Mouse (Mus musculus) intestine, embryonic 15.5 days (tissue): ENCODE results near the gene Syt12. TPM values are rescaled to one million over a fixed set of nuclear protein-coding genes. Genes with fewer than 3 reads are reported as not detected.

Source experiments
- ATAC-seq: fragments of 200-750 bp; cut with Nextera tagmentation; 2 replicates; pipeline ENCODE4 v1.8.0; 2017; ENCODE audit warnings: moderate TSS enrichment, moderate library complexity
- H3K27ac ChIP-seq: fragments of 300-500 bp; sonication (generic); 2 replicates; pipeline ENCODE4 v1.5.1; 2015; ENCODE audit warnings: mild to moderate bottlenecking, inconsistent platforms
- H3K27me3 ChIP-seq: fragments of 300-500 bp; sonication (generic); replicated peaks from 2 replicates; pipeline ENCODE4 v1.6.1; 2015; ENCODE audit warnings: inconsistent platforms
- H3K36me3 ChIP-seq: fragments of 300-500 bp; sonication (generic); 2 replicates; pipeline ENCODE4 v1.6.1; 2015; ENCODE audit warnings: inconsistent platforms
- H3K4me1 ChIP-seq: fragments of 300-500 bp; sonication (generic); replicated peaks from 2 replicates; pipeline ENCODE4 v1.6.1; 2015; ENCODE audit warnings: inconsistent platforms
- H3K4me2 ChIP-seq: fragments of 300-500 bp; sonication (generic); replicated peaks from 2 replicates; pipeline ENCODE4 v1.6.1; 2015; ENCODE audit warnings: mild to moderate bottlenecking, inconsistent platforms
- H3K4me3 ChIP-seq: fragments of 300-500 bp; sonication (generic); replicated peaks from 2 replicates; pipeline ENCODE4 v1.5.1; 2015; ENCODE audit warnings: inconsistent platforms
- H3K9ac ChIP-seq: fragments of 300-500 bp; sonication (generic); 2 replicates; pipeline ENCODE4 v1.6.1; 2015; ENCODE audit warnings: inconsistent platforms
- H3K9me3 ChIP-seq: fragments of 300-500 bp; sonication (generic); 2 replicates; pipeline ENCODE4 v1.6.1; 2016; ENCODE audit warnings: inconsistent platforms
- WGBS: fragments of 180-500 bp; shearing (Covaris S2); methylation state at CpG from one replicate; pipeline ENCODE4 v1.1.7; 2015; 5-methylcytosine and 5-hydroxymethylcytosine counted together
- polyA plus RNA-seq: library from polyadenylated mRNA; unstranded; fragments of >200 nt; fragmentation: Nextera tagmentation; extraction: Ambion mirVana; gene quantifications from 2 replicates; pipeline ENCODE4 v1.2.1, GENCODE M21; 2015

Gene Syt12
- polyA plus RNA-seq, 1 experiment from 2014 or later = 0.46 TPM

DNA sequence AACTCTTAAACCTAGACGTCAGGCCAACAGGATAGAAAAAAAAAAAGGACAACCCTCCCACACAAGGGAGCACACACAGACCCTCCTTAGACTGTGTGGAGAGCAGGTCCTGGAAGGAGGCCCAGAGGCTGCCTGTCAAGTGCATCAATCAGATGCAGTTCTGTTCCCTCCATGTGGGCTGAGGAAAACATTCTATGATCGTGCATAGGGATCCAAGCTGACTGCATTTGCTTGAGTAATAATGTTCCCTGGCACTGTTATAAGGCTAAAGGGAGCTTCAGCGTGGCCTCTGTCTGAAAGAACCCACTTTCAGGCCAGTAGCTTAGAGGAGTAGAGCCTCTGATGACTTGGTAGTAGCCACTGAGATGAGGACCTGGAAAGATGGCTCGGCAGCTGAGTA lies 24.7 kb downstream of the Syt12 start:
- Histone ChIP-seq H3K27me3 (no peaks in the 10 kb centered on the region), H3K4me2 (no peak overlapping the region), H3K36me3 (no peaks in the 10 kb centered on the region), H3K27ac (no peak overlapping the region), H3K4me1 (0 out of 2 replicates have a peak, but pooled peaks cover 4% of the 10 kb centered on the region), H3K9me3 (no peaks in the 10 kb centered on the region), H3K4me3 (no peak overlapping the region), H3K9ac (no peak overlapping the region)
- 51% methylated on average over 4 of the region's 4 CpGs for WGBS
- no peak for ATAC-seq

DNA sequence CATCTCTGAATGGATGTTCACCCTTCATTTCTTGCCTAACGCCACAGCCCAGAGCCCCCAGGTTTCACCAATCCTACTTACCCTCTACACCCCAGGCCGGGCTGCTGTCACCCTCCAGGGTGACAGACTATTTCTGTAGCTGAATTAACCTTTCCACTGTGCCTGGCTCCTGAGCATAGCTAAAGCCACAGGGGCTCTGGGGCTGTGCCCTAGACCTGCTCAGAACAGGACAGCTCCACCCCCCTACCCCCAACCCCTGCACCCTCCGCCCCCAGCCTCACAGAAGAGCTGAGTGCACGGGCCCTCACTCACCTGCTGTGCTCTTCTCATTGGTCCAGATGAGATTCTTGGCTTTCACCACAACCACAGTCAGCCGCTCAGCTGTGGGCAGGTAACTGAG lies 25.3 kb downstream of the Syt12 start:
- no peak overlapping the region for H3K27ac ChIP-seq
- H3K4me3 ChIP-seq = no peak overlapping the region
- WGBS = 48% methylated on average over 5 of the region's 5 CpGs
- no peaks in the 10 kb centered on the region for H3K36me3 ChIP-seq
- no peaks in the 10 kb centered on the region for H3K27me3 ChIP-seq
- no peaks in the 10 kb centered on the region for H3K9me3 ChIP-seq
- no peak for ATAC-seq
- no peak overlapping the region for H3K4me2 ChIP-seq
- no peak overlapping the region for H3K9ac ChIP-seq
- 0 out of 2 replicates have a peak, but pooled peaks cover 4% of the 10 kb centered on the region for H3K4me1 ChIP-seq

DNA sequence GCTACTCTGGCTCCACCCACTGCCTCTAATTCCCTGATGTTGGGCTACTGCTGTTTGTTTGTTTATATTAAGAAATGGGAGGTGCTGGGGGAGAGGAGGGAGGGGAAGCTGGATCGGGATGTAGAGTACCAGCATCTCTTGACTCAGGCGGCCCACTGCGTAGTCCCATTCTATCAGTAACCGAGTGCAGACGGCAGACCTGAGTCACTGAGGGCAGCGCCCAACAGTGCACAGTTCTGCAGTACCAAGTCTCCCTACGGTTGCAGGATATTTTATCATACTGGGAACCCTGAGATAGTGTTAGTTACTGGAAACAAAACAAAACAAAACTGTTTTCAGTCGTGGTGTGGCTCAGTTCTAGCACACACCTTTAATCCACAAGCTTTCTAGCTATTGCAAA lies 26.1 kb downstream of the Syt12 start:
- Histone ChIP-seq H3K4me1 (0 out of 2 replicates have a peak, but pooled peaks cover 3% of the 10 kb centered on the region), H3K9me3 (no peaks in the 10 kb centered on the region), H3K4me2 (no peak overlapping the region), H3K4me3 (no peak overlapping the region), H3K9ac (no peak overlapping the region), H3K36me3 (no peaks in the 10 kb centered on the region), H3K27ac (no peak overlapping the region), H3K27me3 (no peaks in the 10 kb centered on the region)
- WGBS = 60% methylated on average over 8 of the region's 8 CpGs
- ATAC-seq = no peak

DNA sequence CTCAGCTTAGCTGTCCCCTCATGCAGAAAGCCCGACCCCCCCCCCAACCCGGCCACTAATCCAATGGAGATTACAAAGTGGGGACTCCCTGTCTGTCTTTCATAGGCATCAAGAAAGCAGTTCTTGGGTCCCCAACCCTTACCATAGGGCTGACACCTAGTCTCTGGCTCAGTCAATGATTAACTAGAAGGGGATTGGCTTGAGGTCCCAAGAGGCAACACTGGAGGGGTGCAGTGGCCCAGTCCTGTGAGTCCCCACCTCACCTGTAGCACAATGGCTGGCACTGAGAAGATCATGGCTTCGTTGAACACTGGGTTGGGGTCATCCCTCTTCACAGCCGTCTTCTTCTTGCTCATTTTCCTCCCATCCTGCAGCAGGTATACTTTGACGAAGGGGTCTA lies 26.6 kb downstream of the Syt12 start:
- Histone ChIP-seq H3K9ac (no peak overlapping the region), H3K4me2 (no peak overlapping the region), H3K9me3 (no peaks in the 10 kb centered on the region), H3K4me1 (0 out of 2 replicates have a peak, but pooled peaks cover 3% of the 10 kb centered on the region), H3K36me3 (no peaks in the 10 kb centered on the region), H3K4me3 (no peak overlapping the region), H3K27me3 (no peaks in the 10 kb centered on the region), H3K27ac (no peak overlapping the region)
- peak; percentile 62; the same call in 1 of the 2 replicates for ATAC-seq
- WGBS = 50% methylated on average over 5 of the region's 5 CpGs

DNA sequence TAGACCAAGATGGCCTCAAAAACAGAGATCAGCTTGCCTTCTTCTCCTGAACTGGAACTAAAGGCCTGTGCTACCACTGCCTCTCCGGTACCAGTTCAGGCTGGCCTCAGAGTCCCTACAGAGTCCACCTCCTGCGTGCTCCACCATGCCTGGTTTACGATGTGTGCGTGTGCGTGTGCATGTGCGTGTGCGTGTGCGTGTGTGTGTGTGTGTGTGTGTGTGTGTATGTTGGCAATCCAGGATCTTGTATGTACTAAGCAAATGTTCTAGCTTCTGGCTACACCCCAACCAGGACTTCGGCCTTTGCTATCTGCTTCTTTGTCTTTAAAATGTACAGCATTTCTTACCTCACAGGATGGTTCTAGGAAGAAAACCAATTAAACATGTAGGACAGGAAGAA lies 28.0 kb downstream of the Syt12 start:
- Histone ChIP-seq H3K27ac (no peak overlapping the region), H3K27me3 (no peaks in the 10 kb centered on the region), H3K9ac (no peak overlapping the region), H3K4me2 (no peak overlapping the region), H3K36me3 (no peaks in the 10 kb centered on the region), H3K4me3 (no peak overlapping the region), H3K9me3 (no peaks in the 10 kb centered on the region), H3K4me1 (0 out of 2 replicates have a peak, but pooled peaks cover 3% of the 10 kb centered on the region)
- ATAC-seq = no peak
- 94% methylated on average over 9 of the region's 9 CpGs for WGBS

DNA sequence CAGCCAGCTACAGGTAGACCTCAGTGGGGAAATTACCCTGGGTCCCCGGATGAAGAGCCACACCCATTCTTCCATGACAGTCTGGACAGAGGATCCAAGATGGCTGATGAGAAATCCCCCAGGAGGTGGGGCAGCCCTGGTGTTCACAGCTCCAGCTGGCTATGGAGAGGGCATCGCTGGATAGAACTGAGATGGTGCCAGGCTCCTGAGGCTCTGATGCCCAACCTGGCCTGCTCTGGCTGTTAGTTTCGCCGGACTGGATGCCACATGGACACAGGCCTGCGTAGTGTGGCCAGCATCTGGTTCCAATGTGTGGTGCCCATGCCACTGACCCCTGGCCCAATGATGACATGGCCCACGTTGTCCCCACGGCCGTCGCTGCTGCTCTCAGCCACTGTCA lies 29.8 kb downstream of the Syt12 start:
- Histone ChIP-seq H3K27me3 (no peaks in the 10 kb centered on the region), H3K9me3 (no peaks in the 10 kb centered on the region), H3K9ac (no peak overlapping the region), H3K27ac (no peak overlapping the region), H3K4me2 (no peak overlapping the region), H3K36me3 (no peaks in the 10 kb centered on the region), H3K4me1 (0 out of 2 replicates have a peak, but pooled peaks cover under 1% of the 10 kb centered on the region), H3K4me3 (no peak overlapping the region)
- ATAC-seq = no peak
- 92% methylated on average over 9 of the region's 9 CpGs for WGBS

DNA sequence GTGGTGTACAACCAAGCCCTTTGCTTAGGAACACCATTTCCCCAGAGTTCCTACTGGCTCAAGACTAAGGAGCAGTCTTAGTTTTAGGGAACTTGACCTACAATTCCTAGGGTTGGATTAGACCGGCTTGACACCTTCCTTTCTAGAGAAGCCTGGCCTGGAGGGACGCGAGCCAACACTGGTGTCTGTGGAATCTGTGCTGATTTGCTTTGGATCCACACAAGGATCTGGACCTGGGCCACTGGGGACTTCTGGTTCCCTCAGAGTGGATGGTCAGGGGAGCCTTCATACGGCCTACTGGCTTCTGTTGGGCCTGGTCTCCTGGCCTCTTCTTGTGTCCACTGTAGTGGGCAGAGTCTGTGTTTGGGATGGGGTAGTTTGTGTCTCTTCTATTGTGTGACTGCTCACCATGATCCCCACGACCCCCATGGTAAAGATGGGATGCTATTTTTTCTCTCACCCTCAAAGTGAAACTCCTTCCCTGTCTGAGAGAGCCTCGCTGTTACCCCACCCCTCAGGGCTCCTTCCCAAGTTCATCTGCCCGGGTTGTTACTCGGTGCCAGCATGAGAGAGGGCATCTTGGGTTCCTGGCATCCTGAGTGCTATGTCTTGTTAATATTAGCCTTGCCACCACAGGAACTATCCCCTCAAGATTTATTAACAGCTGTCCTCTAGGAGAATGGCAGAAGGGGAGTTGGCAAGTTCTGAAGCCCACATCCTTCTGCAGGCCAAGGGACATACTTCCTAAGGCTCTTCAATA lies 30.4 kb downstream of the Syt12 start:
- no peak for ATAC-seq

DNA sequence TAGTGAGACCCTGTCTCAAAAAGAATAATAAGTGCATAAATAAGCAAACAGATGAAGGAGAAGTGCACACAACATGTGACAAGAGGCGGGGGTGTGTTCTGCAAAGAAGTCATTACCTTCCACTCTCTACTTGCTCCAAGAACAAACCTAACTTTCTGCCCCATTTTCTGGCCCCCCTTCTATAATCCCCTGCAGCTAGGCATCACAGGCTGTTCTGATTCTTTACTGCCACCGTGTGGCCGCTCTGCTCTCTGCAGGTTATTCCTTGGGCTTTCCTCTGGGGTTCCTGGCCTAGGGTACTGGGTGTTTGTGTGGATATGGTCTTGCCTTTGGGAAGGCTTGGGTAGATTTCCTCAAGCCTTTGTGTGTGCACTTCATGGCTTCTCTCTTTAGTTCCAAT lies 34.8 kb downstream of the Syt12 start:
- Histone ChIP-seq H3K27ac (no peak overlapping the region), H3K36me3 (no peaks in the 10 kb centered on the region), H3K27me3 (no peaks in the 10 kb centered on the region), H3K4me2 (no peak overlapping the region), H3K9me3 (no peaks in the 10 kb centered on the region), H3K9ac (no peak overlapping the region), H3K4me1 (peaks cover 26% of the 10 kb centered on the region), H3K4me3 (no peak overlapping the region)
- no peak for ATAC-seq
- WGBS = 11% methylated on average over 3 of the region's 3 CpGs

More for the DNA sequence above, 30.4 kb downstream of the Syt12 start:
- H3K36me3 ChIP-seq = no peaks in the 10 kb centered on the region
- 84% methylated on average over 8 of the region's 8 CpGs for WGBS
- no peak overlapping the region for H3K27ac ChIP-seq
- no peaks in the 10 kb centered on the region for H3K9me3 ChIP-seq
- no peak overlapping the region for H3K4me3 ChIP-seq
- peaks cover 5% of the 10 kb centered on the region for H3K4me1 ChIP-seq
- H3K9ac ChIP-seq = no peak overlapping the region
- H3K27me3 ChIP-seq = no peaks in the 10 kb centered on the region
- H3K4me2 ChIP-seq = no peak overlapping the region

DNA sequence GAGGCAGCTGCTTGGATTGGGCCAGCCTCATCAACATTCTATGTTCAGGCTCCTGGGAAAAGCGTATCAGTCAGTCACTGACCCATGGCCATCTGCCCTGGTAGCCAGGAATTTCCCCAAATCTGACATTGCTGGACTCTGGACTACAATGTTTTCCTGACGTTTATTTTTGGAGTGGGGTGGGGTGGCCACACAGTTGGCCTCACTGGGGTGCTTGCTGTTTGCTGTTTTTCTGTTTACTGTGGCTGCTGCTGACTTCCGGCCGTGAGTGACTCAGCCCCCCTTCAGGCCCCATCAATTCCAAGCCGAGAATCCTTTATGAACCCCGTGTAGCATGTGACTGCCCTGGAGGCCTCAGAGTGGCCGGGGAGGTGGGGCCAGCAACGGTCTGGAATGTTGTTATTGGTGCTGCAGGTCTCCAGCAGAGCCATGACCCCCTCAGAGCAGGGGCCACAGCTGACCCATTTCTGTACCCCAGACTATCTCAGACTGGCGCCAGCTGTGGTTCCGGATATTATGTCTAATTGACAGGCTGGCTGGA lies 35.6 kb downstream of the Syt12 start:
- Histone ChIP-seq H3K4me1 (peaks cover 26% of the 10 kb centered on the region), H3K36me3 (no peaks in the 10 kb centered on the region), H3K27ac (peak overlapping the region; percentile 5; the same call in 1 of the 2 replicates), H3K9ac (no peak overlapping the region), H3K9me3 (no peaks in the 10 kb centered on the region), H3K4me2 (no peak overlapping the region), H3K27me3 (no peaks in the 10 kb centered on the region), H3K4me3 (no peak overlapping the region)
- 29% methylated on average over 10 of the region's 10 CpGs for WGBS
- peak; percentile 30 for ATAC-seq

DNA sequence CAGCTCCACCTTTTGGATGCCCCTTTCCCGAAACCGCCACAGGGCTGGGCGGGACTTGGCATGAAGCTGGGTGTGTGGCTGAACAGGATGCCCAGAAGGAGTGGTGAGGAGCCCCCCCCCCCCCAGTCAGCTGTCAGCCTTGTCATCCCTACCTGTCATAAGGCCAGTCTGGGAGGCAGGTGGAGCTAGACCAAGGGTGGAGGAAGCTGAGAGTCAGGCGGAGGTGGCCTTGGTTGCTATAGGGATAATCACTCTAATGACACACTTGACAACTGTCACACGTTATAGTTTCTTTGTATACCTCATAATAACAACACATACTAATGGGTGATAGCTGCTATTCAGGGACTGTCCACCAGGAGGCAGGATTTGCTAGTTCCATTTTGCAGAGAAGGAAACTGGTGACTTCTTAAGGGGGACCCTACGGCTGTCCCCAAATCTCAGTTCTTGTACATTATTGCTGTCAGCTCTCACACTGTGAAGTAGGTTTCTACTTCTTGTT lies 36.1 kb downstream of the Syt12 start:
- H3K9ac ChIP-seq = no peak overlapping the region

DNA sequence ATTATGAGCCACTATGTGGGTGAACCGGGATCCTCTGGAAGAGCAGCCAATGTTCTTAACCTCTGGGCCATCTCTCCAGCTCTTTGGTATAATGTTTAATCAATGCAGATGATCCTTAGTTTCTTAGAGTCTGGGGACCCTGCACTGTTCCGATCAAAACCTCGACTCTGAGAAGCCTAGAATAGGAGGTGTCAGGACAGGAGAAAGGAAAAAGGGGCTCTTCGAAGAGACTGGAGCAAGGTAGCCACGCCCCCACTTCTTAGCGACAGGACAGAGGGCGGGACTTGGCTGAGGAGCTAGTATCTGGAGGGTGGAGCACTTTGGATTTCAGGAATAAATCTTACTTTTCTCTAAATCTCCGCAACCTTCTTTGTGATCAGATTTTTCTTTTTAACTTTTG lies 37.0 kb downstream of the Syt12 start:
- H3K4me3 ChIP-seq = peak overlapping the region; percentile 72
- peak overlapping the region; percentile 92 for H3K4me2 ChIP-seq
- peaks cover 26% of the 10 kb centered on the region for H3K4me1 ChIP-seq
- no peak overlapping the region for H3K27ac ChIP-seq
- H3K9me3 ChIP-seq = no peaks in the 10 kb centered on the region
- no peaks in the 10 kb centered on the region for H3K27me3 ChIP-seq
- H3K36me3 ChIP-seq = no peaks in the 10 kb centered on the region
- no peak overlapping the region for H3K9ac ChIP-seq
- 10% methylated on average over 8 of the region's 8 CpGs for WGBS
- ATAC-seq = 0 out of 2 replicates have a peak, but pooled peaks have one; percentile 24

More for the DNA sequence above, 36.1 kb downstream of the Syt12 start:
- Histone ChIP-seq H3K27me3 (no peaks in the 10 kb centered on the region), H3K4me2 (no peak overlapping the region), H3K36me3 (no peaks in the 10 kb centered on the region), H3K9me3 (no peaks in the 10 kb centered on the region), H3K4me3 (no peak overlapping the region), H3K27ac (peak overlapping the region; percentile 5; the same call in 1 of the 2 replicates), H3K4me1 (peaks cover 26% of the 10 kb centered on the region)
- ATAC-seq = peak; percentile 37; the same call in 1 of the 2 replicates
- WGBS = 46% methylated on average over 6 of the region's 6 CpGs

DNA sequence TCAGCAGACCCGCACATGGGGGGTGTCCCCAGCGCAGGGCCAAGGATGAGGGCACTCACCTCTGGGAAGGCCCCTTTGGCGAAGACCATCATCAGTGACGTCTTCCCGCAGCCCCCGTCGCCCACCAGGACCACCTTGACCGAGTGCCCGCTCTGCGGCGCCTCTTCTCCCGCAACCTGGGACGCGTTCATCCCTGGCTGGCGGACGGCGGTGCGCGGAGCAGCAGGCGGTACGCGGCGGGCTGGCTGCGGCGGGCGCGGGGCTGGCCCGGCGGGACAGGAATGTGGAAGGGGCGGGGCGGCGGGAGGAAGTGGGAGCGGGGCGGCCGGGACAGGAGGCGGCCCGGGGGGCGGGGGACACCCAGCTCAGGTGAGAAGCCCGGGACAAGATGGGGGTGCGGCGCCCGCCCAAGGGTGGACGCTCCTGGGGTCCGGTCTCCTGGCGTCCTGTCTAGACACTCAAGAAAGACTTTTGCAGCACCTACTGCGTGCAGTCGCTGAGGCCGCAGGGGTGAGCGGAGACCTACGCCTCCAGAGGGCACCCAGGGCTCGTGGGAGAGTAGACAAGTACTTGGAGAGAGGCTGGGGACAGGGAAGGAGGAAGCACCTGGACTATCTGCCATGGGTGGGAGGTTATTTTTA lies 38.0 kb downstream of the Syt12 start, which contains the start of gene Rhod:
Rhod (minus strand) TSS at position 272 of the 641 bp plus-strand sequence.
- peaks cover 26% of the 10 kb centered on the region for H3K4me1 ChIP-seq
- no peaks in the 10 kb centered on the region for H3K36me3 ChIP-seq
- H3K4me2 ChIP-seq = peak within 1 kb of the TSS; percentile 92
- under 1% methylated on average over 49 of the region's 51 CpGs for WGBS
- peak within 1 kb of the TSS; percentile 72 for H3K4me3 ChIP-seq
- peak within 1 kb of the TSS; percentile 75 for H3K9ac ChIP-seq
- H3K9me3 ChIP-seq = no peaks in the 10 kb centered on the region
- peak within 1 kb of the TSS; percentile 33 for H3K27ac ChIP-seq
- no peaks in the 10 kb centered on the region for H3K27me3 ChIP-seq
- peak; percentile 79 for ATAC-seq
